Mouse (Mus musculus): ENCODE results near the gene Ifna16. TPM values are rescaled to one million over a fixed set of nuclear protein-coding genes. Genes with fewer than 3 reads are reported as not detected.

Gene Ifna16
- not detected in 2 replicates for polyA plus RNA-seq (2015; fragmentation: Nextera tagmentation; extraction: Ambion mirVana)

GRCm38 (mm10) chr4:88676824-88677223, at the start of gene Ifna16:
Gene Ifna16 (minus strand): TSS chr4:88676924.
- ATAC-seq, result no peak

GRCm38 (mm10) chr4:88723497-88724090, 46.9 kb upstream of the Ifna16 start:
- H3K4me2 ChIP-seq (ENCODE audit: low read depth, low read length), result 0 out of 2 replicates have a peak overlapping the region, but pooled peaks have one; percentile 38
- H3K9ac ChIP-seq (ENCODE audit: low read depth, low read length), result no peak overlapping the region
- H3K4me1 ChIP-seq (ENCODE audit: control insufficient read depth, insufficient read depth, low read length), result peaks cover 13% of the 10 kb centered on the region
- ATAC-seq, result peak; percentile 4; the same call in 1 of the 2 replicates
- H3K4me3 ChIP-seq (ENCODE audit: low read length), result peak overlapping the region; percentile 16; the same call in 1 of the 2 replicates
- H3K9me3 ChIP-seq (ENCODE audit: control insufficient read depth, low read length), result no peaks in the 10 kb centered on the region
- peaks cover 4% of the 10 kb centered on the region; the same call in 1 of the 2 replicates for H3K36me3 ChIP-seq (ENCODE audit: control insufficient read depth, insufficient read depth, low read length)
- peak overlapping the region; percentile 83 for H3K27ac ChIP-seq (ENCODE audit: low read length)
- no peaks in the 10 kb centered on the region for H3K27me3 ChIP-seq (replicated peaks; ENCODE audit: control insufficient read depth, insufficient read depth, low read length)
- 48% methylated on average over 8 of the region's 8 CpGs for WGBS

More at GRCm38 (mm10) chr4:88676824-88677223, at the start of gene Ifna16:
- H3K9ac ChIP-seq (ENCODE audit: low read depth, low read length), result no peak within 1 kb of the TSS
- H3K9me3 ChIP-seq (ENCODE audit: control insufficient read depth, low read length), result no peaks in the 10 kb centered on the region
- H3K27ac ChIP-seq (ENCODE audit: low read length), result no peak within 1 kb of the TSS
- no peak within 1 kb of the TSS for H3K4me2 ChIP-seq (ENCODE audit: low read depth, low read length)
- H3K27me3 ChIP-seq (replicated peaks; ENCODE audit: control insufficient read depth, insufficient read depth, low read length), result no peaks in the 10 kb centered on the region
- WGBS, result 85% methylated on average over 1 of the region's 1 CpGs
- H3K4me3 ChIP-seq (ENCODE audit: low read length), result no peak within 1 kb of the TSS
- H3K36me3 ChIP-seq (ENCODE audit: control insufficient read depth, insufficient read depth, low read length), result no peaks in the 10 kb centered on the region
- no peaks in the 10 kb centered on the region for H3K4me1 ChIP-seq (ENCODE audit: control insufficient read depth, insufficient read depth, low read length)

GRCm38 (mm10) chr4:88721791-88722721, 45.3 kb upstream of the Ifna16 start, which contains the start of the genes Gm26566 and Klhl9:
Gene Gm26566 (plus strand): TSS chr4:88721805.
Gene Klhl9 (minus strand): TSS chr4:88722465.
- H3K27me3 ChIP-seq (replicated peaks; ENCODE audit: control insufficient read depth, insufficient read depth, low read length), result no peaks in the 10 kb centered on the region
- H3K27ac ChIP-seq (ENCODE audit: low read length), result peak within 1 kb of the TSS; percentile 99
- H3K9ac ChIP-seq (ENCODE audit: low read depth, low read length), result peak within 1 kb of the TSS; percentile 100
- no peaks in the 10 kb centered on the region for H3K9me3 ChIP-seq (ENCODE audit: control insufficient read depth, low read length)
- under 1% methylated on average over 80 of the region's 82 CpGs for WGBS
- peak within 1 kb of the TSS; percentile 92 for H3K4me3 ChIP-seq (ENCODE audit: low read length)
- peaks cover 4% of the 10 kb centered on the region; the same call in 1 of the 2 replicates for H3K36me3 ChIP-seq (ENCODE audit: control insufficient read depth, insufficient read depth, low read length)
- H3K4me1 ChIP-seq (ENCODE audit: control insufficient read depth, insufficient read depth, low read length), result peaks cover 13% of the 10 kb centered on the region
- ATAC-seq, result peak; percentile 97
- peak within 1 kb of the TSS; percentile 60 for H3K4me2 ChIP-seq (ENCODE audit: low read depth, low read length)

DNA sequence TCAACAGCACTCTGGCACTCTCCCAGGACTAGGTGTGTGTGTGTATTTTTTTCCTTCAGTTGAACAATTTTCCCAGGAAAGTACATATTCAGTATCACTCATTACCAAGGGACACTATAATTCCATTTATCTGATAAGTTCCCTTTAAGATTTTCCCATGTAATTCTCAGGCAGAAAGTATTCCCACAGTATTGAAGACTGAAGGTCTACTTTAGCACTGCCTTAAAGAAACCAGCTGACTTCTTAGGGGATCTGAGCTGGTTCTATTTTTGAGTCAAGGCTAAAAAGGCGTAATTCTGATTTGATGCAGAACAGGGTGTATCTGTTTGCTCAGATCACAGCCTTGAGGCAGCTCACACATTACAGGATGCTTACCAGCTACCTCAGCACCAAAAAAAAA, 42.0 kb upstream of the Ifna16 start:
- no peaks in the 10 kb centered on the region for H3K27me3 ChIP-seq (replicated peaks; ENCODE audit: control insufficient read depth, insufficient read depth, low read length)
- no peak for ATAC-seq
- H3K9ac ChIP-seq (ENCODE audit: low read depth, low read length), result peak overlapping the region; percentile 14; the same call in 1 of the 2 replicates
- no peak overlapping the region for H3K27ac ChIP-seq (ENCODE audit: low read length)
- 24% methylated on average over 1 of the region's 1 CpGs for WGBS
- peak overlapping the region; percentile 65 for H3K4me2 ChIP-seq (ENCODE audit: low read depth, low read length)
- H3K36me3 ChIP-seq (ENCODE audit: control insufficient read depth, insufficient read depth, low read length), result peaks cover 11% of the 10 kb centered on the region; the same call in 1 of the 2 replicates
- peaks cover 16% of the 10 kb centered on the region for H3K4me1 ChIP-seq (ENCODE audit: control insufficient read depth, insufficient read depth, low read length)
- H3K4me3 ChIP-seq (ENCODE audit: low read length), result peak overlapping the region; percentile 42
- H3K9me3 ChIP-seq (ENCODE audit: control insufficient read depth, low read length), result no peaks in the 10 kb centered on the region

DNA sequence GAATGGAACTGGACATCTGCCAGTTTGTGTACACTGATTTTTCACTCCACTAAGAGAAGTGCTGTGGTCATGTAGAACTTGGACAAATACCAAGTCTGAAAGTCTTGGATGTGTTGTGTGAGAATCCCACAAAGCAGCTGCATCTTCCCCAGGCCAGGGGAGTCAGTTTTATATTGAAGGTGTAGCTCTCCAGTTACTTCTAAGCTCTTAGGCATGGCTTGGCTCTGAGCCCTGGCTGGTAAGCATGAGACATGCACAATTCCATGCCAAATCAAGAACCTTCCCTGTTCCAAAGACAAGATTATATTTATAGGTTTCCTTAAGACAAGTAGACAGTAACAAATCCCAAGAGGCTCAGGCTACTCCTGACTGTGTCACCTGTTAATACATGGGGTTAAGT, 38.3 kb upstream of the Ifna16 start:
- no peak overlapping the region for H3K4me2 ChIP-seq (ENCODE audit: low read depth, low read length)
- ATAC-seq, result no peak
- no peak overlapping the region for H3K4me3 ChIP-seq (ENCODE audit: low read length)
- H3K27ac ChIP-seq (ENCODE audit: low read length), result no peak overlapping the region
- H3K27me3 ChIP-seq (replicated peaks; ENCODE audit: control insufficient read depth, insufficient read depth, low read length), result no peaks in the 10 kb centered on the region
- H3K9ac ChIP-seq (ENCODE audit: low read depth, low read length), result no peak overlapping the region
- no peaks in the 10 kb centered on the region for H3K9me3 ChIP-seq (ENCODE audit: control insufficient read depth, low read length)
- peaks cover 4% of the 10 kb centered on the region for H3K4me1 ChIP-seq (ENCODE audit: control insufficient read depth, insufficient read depth, low read length)
- H3K36me3 ChIP-seq (ENCODE audit: control insufficient read depth, insufficient read depth, low read length), result peaks cover 7% of the 10 kb centered on the region; the same call in 1 of the 2 replicates

GRCm38 (mm10) chr4:88714281-88714680, 37.6 kb upstream of the Ifna16 start:
- H3K9ac ChIP-seq (ENCODE audit: low read depth, low read length), result no peak overlapping the region
- H3K27ac ChIP-seq (ENCODE audit: low read length), result no peak overlapping the region
- ATAC-seq, result no peak
- H3K9me3 ChIP-seq (ENCODE audit: control insufficient read depth, low read length), result no peaks in the 10 kb centered on the region
- H3K36me3 ChIP-seq (ENCODE audit: control insufficient read depth, insufficient read depth, low read length), result peaks cover 7% of the 10 kb centered on the region; the same call in 1 of the 2 replicates
- H3K4me2 ChIP-seq (ENCODE audit: low read depth, low read length), result no peak overlapping the region
- H3K4me3 ChIP-seq (ENCODE audit: low read length), result no peak overlapping the region
- 73% methylated on average over 1 of the region's 1 CpGs for WGBS
- no peaks in the 10 kb centered on the region for H3K27me3 ChIP-seq (replicated peaks; ENCODE audit: control insufficient read depth, insufficient read depth, low read length)
- H3K4me1 ChIP-seq (ENCODE audit: control insufficient read depth, insufficient read depth, low read length), result peaks cover 3% of the 10 kb centered on the region

DNA sequence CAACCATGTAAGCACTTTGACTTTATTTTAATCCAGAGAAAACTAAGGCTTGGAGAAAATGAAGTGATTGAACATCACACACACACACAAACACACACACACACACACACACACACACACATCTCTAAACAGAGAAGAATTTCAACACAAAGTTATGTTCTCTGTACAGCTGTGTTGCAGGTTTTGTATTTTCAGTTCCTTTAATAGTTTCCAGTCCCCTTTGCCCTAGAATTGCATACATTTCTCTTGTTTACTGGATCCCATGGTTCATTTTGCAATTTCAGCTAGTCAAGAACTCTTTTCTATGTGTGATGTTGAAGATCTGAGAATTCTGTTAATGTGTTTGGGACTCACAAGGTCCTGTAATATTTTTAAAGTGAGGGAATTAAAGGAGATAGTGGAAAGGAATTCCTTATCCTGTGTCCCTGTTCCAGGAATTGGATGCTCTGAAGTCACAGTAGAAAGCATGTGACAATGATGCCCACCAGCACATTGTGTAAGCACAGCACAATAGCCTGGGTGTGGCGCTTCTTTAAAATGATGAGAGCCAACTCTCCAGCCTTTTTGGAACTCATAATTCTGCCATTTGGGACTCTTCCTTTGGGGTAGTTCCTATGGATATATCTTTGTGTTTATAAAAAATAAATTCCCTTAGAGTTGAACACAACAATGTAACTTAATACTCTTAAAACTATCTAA, 30.6 kb upstream of the Ifna16 start:
- no peak for ATAC-seq
- 84% methylated on average over 1 of the region's 1 CpGs for WGBS
- Histone ChIP-seq H3K4me3 (ENCODE audit: low read length) (no peak overlapping the region), H3K36me3 (ENCODE audit: control insufficient read depth, insufficient read depth, low read length) (no peaks in the 10 kb centered on the region), H3K27ac (ENCODE audit: low read length) (no peak overlapping the region), H3K4me2 (ENCODE audit: low read depth, low read length) (no peak overlapping the region), H3K4me1 (ENCODE audit: control insufficient read depth, insufficient read depth, low read length) (no peaks in the 10 kb centered on the region), H3K9ac (ENCODE audit: low read depth, low read length) (no peak overlapping the region), H3K9me3 (ENCODE audit: control insufficient read depth, low read length) (no peaks in the 10 kb centered on the region), H3K27me3 (replicated peaks; ENCODE audit: control insufficient read depth, insufficient read depth, low read length) (no peaks in the 10 kb centered on the region)

GRCm38 (mm10) chr4:88705924-88706323, 29.2 kb upstream of the Ifna16 start:
- H3K9me3 ChIP-seq (ENCODE audit: control insufficient read depth, low read length), result no peaks in the 10 kb centered on the region
- no peak overlapping the region for H3K27ac ChIP-seq (ENCODE audit: low read length)
- H3K9ac ChIP-seq (ENCODE audit: low read depth, low read length), result no peak overlapping the region
- no peak for ATAC-seq
- no peaks in the 10 kb centered on the region for H3K36me3 ChIP-seq (ENCODE audit: control insufficient read depth, insufficient read depth, low read length)
- no peak overlapping the region for H3K4me3 ChIP-seq (ENCODE audit: low read length)
- no peaks in the 10 kb centered on the region for H3K27me3 ChIP-seq (replicated peaks; ENCODE audit: control insufficient read depth, insufficient read depth, low read length)
- 36% methylated on average over 3 of the region's 3 CpGs for WGBS
- no peaks in the 10 kb centered on the region for H3K4me1 ChIP-seq (ENCODE audit: control insufficient read depth, insufficient read depth, low read length)
- no peak overlapping the region for H3K4me2 ChIP-seq (ENCODE audit: low read depth, low read length)

GRCm38 (mm10) chr4:88699301-88699700, 22.6 kb upstream of the Ifna16 start:
- no peaks in the 10 kb centered on the region for H3K36me3 ChIP-seq (ENCODE audit: control insufficient read depth, insufficient read depth, low read length)
- no peak overlapping the region for H3K4me3 ChIP-seq (ENCODE audit: low read length)
- no peak for ATAC-seq
- no peak overlapping the region for H3K4me2 ChIP-seq (ENCODE audit: low read depth, low read length)
- no peaks in the 10 kb centered on the region for H3K9me3 ChIP-seq (ENCODE audit: control insufficient read depth, low read length)
- no peaks in the 10 kb centered on the region for H3K27me3 ChIP-seq (replicated peaks; ENCODE audit: control insufficient read depth, insufficient read depth, low read length)
- H3K27ac ChIP-seq (ENCODE audit: low read length), result no peak overlapping the region
- 85% methylated on average over 1 of the region's 1 CpGs for WGBS
- H3K9ac ChIP-seq (ENCODE audit: low read depth, low read length), result no peak overlapping the region
- no peaks in the 10 kb centered on the region for H3K4me1 ChIP-seq (ENCODE audit: control insufficient read depth, insufficient read depth, low read length)

Measured in intestine, embryonic 16.5 days (tissue).